Mouse (Mus musculus): ENCODE measurements around the gene 1700001C19Rik.

The 1700001C19Rik gene

GRCm38 (mm10) chr17:47436907-47437547 is at the start of gene 1700001C19Rik:
TSS of gene 1700001C19Rik (minus strand) at chr17:47437376.
- DNase-seq (ENCODE audit: low spot score), result no peak

- DNase-seq (ENCODE audit: low spot score), result no peak
Observed at GRCm38 (mm10) chr17:47485791-47486190, 48.6 kb upstream of the 1700001C19Rik start.

GRCm38 (mm10) chr17:47484993-47485392 is 47.8 kb upstream of the 1700001C19Rik start:
- DNase-seq (ENCODE audit: low spot score), result no peak

GRCm38 (mm10) chr17:47484241-47484921 is 47.2 kb upstream of the 1700001C19Rik start:
- peak; percentile 61 for DNase-seq (ENCODE audit: low spot score)

DNA sequence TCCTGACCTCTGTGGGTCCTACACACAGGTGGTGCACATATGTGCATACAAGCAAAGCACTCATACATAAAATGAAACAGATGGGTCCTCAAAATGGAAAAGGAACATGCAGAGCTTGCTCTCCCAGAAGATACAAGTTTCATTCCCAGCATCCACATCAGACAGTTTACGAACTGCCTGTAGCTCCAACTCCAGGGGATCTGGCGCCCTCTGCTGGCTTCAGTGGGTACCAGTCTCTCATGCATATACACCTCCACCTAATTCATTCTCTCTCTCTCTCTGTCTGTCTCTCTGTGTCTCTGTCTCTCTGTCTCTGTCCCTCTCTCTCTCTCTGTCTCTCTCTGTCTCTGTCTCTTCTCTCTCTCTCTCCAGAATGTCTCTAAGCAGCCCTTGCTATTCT is 45.2 kb upstream of the 1700001C19Rik start:
- peak; percentile 81 for DNase-seq (ENCODE audit: low spot score)

DNA sequence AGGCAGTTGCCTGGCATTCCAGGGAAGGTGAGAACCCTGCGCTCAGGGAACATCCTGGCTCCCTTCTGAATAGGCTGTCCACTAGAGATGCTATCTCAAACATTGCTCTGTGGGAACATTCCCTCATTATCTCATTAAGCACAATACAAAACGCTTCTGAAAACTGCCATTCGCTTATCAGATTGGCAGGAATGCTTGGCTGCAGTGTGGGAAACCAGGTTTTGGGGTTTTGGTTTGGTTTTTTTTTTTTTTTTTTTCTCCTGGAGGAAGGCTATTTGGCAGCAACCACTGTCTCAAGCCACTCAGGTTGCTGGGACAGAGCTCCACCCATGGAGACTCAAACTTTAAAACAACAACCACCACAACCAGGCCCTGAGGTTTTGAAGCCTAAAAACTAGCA is 42.7 kb upstream of the 1700001C19Rik start:
- DNase-seq (ENCODE audit: low spot score), result no peak

- DNase-seq (ENCODE audit: low spot score), result no peak
Observed at GRCm38 (mm10) chr17:47475714-47476113, 38.5 kb upstream of the 1700001C19Rik start.

DNA sequence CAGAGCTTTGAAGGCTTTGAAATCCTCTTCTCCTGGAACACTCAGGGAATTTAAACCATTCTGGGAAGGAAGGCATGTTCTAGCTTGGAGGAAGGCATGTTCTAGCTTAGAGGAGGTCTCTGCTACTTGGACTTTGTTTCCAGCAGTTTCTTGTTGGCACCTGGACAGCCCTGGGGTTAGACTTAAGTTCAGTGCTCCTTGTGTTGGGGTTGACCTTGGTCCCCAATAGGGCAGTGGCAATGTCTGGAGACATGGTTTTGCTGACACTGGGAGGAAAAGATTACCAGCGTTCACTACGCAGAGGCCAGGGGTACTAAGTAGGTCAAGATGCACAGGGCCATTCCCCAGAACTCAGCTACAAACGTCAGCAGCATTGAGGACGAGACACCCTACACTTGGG is 38.0 kb upstream of the 1700001C19Rik start:
- DNase-seq (ENCODE audit: low spot score), result no peak

DNA sequence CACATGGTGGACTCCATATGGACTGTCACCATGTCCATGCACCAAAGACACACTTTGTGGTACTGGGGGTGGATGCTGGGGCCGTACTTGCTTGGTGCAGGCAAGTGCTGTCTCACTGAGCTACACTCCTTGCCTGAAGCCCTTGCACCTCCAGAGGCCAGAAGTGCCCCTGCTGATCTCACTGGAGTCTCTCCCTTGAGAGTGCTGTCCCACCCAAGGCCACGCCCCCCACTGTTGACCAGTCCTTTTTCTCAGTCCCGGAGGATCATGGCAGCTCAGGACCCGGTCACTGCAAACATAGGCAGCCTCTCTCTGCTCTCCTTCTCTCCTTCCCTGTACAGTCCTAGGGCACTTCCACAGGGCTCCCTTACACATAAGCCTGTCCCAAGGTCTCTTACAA is 37.1 kb upstream of the 1700001C19Rik start:
- no peak for DNase-seq (ENCODE audit: low spot score)

DNA sequence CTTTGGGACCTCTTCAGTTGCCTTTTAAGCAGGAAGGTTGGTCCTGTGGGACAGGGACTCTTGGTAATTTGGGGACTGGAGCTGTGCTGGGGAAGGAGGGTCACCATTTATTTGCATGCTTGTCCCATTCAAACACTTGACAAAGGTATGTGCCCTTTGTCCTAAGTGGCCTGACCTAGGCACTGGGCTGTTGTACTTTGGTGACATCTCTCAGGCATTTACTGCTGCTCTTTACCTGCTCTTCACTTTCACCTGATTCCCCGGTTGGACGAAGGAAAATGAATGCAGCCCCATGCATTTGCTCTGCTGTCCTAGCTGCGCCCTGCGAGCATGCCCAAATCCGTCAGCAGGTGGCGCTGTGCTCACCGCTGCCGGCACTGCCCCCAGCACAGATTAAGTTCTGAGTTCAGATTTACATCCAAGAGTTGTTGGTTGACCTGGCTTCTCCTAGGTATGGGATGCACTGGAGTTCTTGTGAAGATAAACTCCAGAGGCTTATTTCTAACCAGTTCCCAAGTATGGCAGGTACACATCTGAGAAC is 36.3 kb upstream of the 1700001C19Rik start:
- no peak for DNase-seq (ENCODE audit: low spot score)

- no peak for DNase-seq (ENCODE audit: low spot score)
Observed at GRCm38 (mm10) chr17:47472435-47473350, 35.5 kb upstream of the 1700001C19Rik start.

GRCm38 (mm10) chr17:47470686-47471085 is 33.5 kb upstream of the 1700001C19Rik start:
- no peak for DNase-seq (ENCODE audit: low spot score)

DNA sequence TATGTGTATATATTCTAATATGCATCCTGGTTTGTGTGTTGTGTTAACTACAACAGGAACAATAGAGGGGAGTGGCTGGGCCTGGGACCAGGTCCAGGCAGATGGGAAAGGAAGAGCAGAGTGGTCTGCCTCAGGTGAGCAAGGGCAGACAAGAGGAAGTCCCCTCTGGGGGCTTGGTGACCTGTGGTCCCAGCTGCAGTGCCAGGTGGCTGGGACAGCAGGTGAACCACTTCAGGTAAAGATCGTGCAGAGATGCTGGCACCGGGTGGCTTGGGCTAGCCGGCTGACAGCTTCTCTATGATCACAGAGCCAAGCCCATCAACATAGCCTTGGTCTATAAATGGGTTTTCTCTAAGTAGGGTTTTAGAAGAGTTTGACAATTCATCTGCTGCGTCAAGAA is 32.9 kb upstream of the 1700001C19Rik start:
- DNase-seq (ENCODE audit: low spot score), result no peak

DNA sequence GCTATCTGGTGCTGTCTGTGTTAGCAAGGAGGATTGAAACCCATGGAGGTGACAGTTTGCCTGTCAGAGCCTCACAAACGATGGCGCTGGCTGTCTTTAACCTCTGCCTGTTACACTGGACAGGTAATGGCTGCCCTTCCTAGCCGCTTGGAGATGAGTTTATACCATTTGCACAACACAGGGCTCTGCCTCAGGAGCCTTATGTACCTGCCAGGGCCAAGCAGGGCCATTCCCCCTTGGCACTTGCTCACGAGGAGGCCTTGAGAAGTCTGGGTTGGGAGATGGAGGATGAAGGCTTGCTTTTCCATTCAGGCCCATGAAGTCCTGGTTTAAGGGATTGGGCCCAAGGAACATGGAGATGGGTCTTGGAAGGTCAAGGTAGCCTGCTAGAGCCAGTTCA is 32.5 kb upstream of the 1700001C19Rik start:
- DNase-seq (ENCODE audit: low spot score), result no peak

DNA sequence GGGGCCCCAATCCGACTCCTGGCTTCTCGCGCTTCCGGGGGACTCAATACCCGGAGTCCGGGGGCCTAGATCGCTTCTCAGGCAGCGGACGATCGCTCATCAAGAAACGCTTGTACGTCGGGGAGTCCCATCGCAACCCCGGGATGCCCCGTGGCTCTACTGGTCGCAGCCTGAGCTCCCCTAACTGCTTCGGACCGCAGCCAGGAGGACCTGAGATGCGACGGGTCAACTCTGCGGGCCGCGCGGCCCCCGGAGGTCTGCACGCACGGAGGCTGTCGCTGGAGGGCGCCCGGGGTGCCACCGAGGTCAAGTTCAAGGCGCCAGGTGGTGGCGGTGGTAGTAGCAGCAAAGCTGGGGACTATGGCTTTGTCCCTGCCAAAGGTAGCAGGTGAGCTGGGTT is 31.3 kb upstream of the 1700001C19Rik start:
- DNase-seq (ENCODE audit: low spot score), result no peak

DNA sequence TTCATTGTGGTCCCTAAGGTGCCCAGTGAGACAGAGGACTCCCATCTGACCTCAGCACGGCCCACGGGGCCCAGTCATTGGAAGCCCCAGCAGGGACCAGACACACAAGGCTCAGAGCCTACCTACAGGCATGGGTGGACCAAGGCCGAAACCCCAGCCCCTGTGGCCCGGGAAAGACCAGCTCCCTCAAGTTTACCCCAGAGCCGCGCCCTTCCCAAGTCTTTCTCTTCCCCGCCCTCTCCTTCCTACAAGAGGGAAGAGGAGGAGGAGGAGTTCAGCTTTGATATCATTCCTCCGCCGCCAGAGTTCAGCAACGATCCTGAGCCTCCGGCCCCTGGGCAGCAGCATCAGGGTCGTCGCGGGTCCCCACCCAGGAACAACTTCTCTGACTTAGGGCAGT is 30.9 kb upstream of the 1700001C19Rik start:
- DNase-seq (ENCODE audit: low spot score), result no peak

- no peak for DNase-seq (ENCODE audit: low spot score)
Observed at GRCm38 (mm10) chr17:47467659-47468058, 30.5 kb upstream of the 1700001C19Rik start.

GRCm38 (mm10) chr17:47466284-47466683 is 29.1 kb upstream of the 1700001C19Rik start:
- DNase-seq (ENCODE audit: low spot score), result no peak

DNA sequence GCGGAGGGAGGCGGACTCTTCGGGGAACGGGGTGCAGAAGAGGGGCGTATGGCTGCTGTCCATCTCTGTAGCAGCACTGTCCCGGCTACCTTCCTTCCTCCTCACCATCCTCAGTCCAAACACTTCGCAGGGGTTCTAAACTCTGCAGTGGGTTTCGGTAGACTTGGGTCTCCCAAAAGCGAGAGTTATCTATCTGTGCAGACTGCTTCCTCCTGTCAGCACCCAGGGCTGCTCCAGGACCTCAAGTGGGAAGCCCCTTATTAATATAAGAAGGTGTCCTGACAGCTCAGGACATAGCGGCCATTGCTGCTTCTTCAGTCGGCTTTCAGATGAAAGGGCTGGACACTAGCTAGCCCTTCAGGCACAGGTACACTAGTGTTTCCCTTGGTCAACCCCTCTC is 27.8 kb upstream of the 1700001C19Rik start:
- DNase-seq (ENCODE audit: low spot score), result no peak

- no peak for DNase-seq (ENCODE audit: low spot score)
Observed at GRCm38 (mm10) chr17:47464248-47464965, 27.2 kb upstream of the 1700001C19Rik start.

DNA sequence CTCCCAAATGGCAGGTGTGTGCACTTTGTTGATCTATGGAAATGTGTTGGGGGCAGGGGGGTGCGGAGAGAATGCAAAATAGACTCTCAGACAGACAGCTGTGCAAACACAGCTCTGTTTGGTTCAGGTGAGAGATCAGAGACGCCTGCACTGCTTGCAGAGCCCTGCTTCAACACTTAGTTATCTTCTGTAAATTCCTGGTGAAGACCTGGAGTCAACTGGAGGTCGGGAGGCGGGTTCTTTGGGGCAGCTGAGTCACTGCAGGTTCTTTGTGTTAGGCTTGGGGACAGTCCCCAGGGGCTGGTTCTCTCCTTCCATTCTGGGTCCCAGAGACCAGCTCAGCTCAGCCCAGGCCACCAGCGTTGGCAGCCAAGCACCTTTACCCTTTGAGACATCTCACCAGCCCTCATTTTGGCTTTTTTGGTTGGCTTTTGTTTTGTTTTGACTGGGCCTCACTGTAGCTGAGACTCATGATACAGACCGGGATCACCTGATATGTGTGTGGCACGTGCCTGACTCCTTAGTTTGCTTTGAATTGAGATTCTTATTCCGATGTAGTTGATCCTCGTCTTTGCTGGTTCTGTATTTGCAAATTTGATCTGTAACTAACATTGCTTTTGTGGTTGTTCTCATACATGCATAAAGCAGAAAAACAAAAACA is 25.7 kb upstream of the 1700001C19Rik start:
- no peak for DNase-seq (ENCODE audit: low spot score)
